Mouse (Mus musculus) layer of hippocampus, postnatal 10 days (tissue): ENCODE measurements around the gene Cxcl17. TPM values are rescaled to one million over a fixed set of nuclear protein-coding genes. Genes with fewer than 3 reads are reported as not detected.
"Not testable (repeated sequence)": the region's sequence is repeated elsewhere in the genome, so short reads cannot be mapped to it uniquely, and the experiment has no call there.

Experiments
- DNase-seq, 2 experiments: peaks; one replicate each; pipeline ENCODE4 v3.0.0; 2021; ENCODE audit warnings: low spot score in 2 of 2
- long read RNA-seq: library from polyadenylated mRNA; stranded (forward); transcript quantifications from one replicate; pipeline ENCODE4 v2.0.0, GENCODE M21; 2023
- total RNA-seq, 2 experiments: library from RNA; stranded (reverse); gene quantifications; 2 replicates each; pipeline ENCODE4 v1.2.3; 2021

Cxcl17 gene
- total RNA-seq: not detected
- long read RNA-seq: 0 reads

- DNase-seq: no peak
These were observed at the start of gene Cxcl17 for GRCm38 (mm10) chr7:25412833-25413441. Gene Cxcl17 (minus strand): TSS chr7:25412886.

GRCm38 (mm10) chr7:25462033-25462337, 49.3 kb upstream of the Cxcl17 start:
- not testable (repeated sequence) for DNase-seq

- peak; percentile 63 to 70 for DNase-seq
These were observed 48.8 kb upstream of the Cxcl17 start for GRCm38 (mm10) chr7:25461336-25462032.

- no peak for DNase-seq
These were observed 39.4 kb upstream of the Cxcl17 start for GRCm38 (mm10) chr7:25452103-25452502.

GRCm38 (mm10) chr7:25449913-25450890, 37.5 kb upstream of the Cxcl17 start:
- no peak for DNase-seq

GRCm38 (mm10) chr7:25440816-25441153, 28.1 kb upstream of the Cxcl17 start:
- no peak for DNase-seq

GRCm38 (mm10) chr7:25439978-25440815, 27.5 kb upstream of the Cxcl17 start:
- DNase-seq: no peak

GRCm38 (mm10) chr7:25439124-25439822, 26.6 kb upstream of the Cxcl17 start:
- no peak for DNase-seq

GRCm38 (mm10) chr7:25436704-25437103, 24.0 kb upstream of the Cxcl17 start:
- no peak for DNase-seq

GRCm38 (mm10) chr7:25436226-25436625, 23.5 kb upstream of the Cxcl17 start:
- no peak for DNase-seq

GRCm38 (mm10) chr7:25435546-25435851, 22.8 kb upstream of the Cxcl17 start:
- no peak for DNase-seq

- DNase-seq: no peak
These were observed 22.2 kb upstream of the Cxcl17 start for GRCm38 (mm10) chr7:25434654-25435545.

GRCm38 (mm10) chr7:25433781-25434560, 21.3 kb upstream of the Cxcl17 start:
- DNase-seq: no peak

GRCm38 (mm10) chr7:25433007-25433541, 20.4 kb upstream of the Cxcl17 start:
- DNase-seq: no peak

- DNase-seq: no peak
These were observed 19.7 kb upstream of the Cxcl17 start for GRCm38 (mm10) chr7:25432381-25432780.

- DNase-seq: no peak
These were observed 17.4 kb upstream of the Cxcl17 start for GRCm38 (mm10) chr7:25429886-25430784.

- no peak for DNase-seq
These were observed 15.6 kb upstream of the Cxcl17 start for GRCm38 (mm10) chr7:25428321-25428720.

GRCm38 (mm10) chr7:25427144-25427543, 14.5 kb upstream of the Cxcl17 start:
- DNase-seq: no peak
